Mouse (Mus musculus) stomach, embryonic 15.5 days (tissue): ENCODE results near the gene Msi2. TPM values are rescaled to one million over a fixed set of nuclear protein-coding genes. Genes with fewer than 3 reads are reported as not detected.

Source experiments
- ATAC-seq: fragments of 200-750 bp; cut with Nextera tagmentation; 2 replicates; pipeline ENCODE4 v1.8.0; 2017; ENCODE audit warnings: low read depth, moderate number of reproducible peaks, moderate TSS enrichment; ENCODE audit not compliant: insufficient read depth, low FRiP score
- H3K27ac ChIP-seq: fragments of 300-500 bp; sonication (generic); 2 replicates; pipeline ENCODE4 v1.5.1; 2015; ENCODE audit warnings: mild to moderate bottlenecking, inconsistent platforms
- H3K27me3 ChIP-seq: fragments of 300-500 bp; sonication (generic); replicated peaks from 2 replicates; pipeline ENCODE4 v1.6.1; 2015; ENCODE audit warnings: inconsistent platforms
- H3K36me3 ChIP-seq: fragments of 300-500 bp; sonication (generic); 2 replicates; pipeline ENCODE4 v1.6.1; 2015; ENCODE audit warnings: inconsistent platforms
- H3K4me1 ChIP-seq: fragments of 300-500 bp; sonication (generic); 2 replicates; pipeline ENCODE4 v1.6.1; 2015; ENCODE audit warnings: inconsistent platforms
- H3K4me2 ChIP-seq: fragments of 300-500 bp; sonication (generic); 2 replicates; pipeline ENCODE4 v1.6.1; 2015; ENCODE audit warnings: mild to moderate bottlenecking, inconsistent platforms
- H3K4me3 ChIP-seq: fragments of 300-500 bp; sonication (generic); replicated peaks from 2 replicates; pipeline ENCODE4 v1.5.1; 2015; ENCODE audit warnings: inconsistent platforms
- H3K9ac ChIP-seq: fragments of 300-500 bp; sonication (generic); 2 replicates; pipeline ENCODE4 v1.6.1; 2015; ENCODE audit warnings: inconsistent platforms
- H3K9me3 ChIP-seq: fragments of 300-500 bp; sonication (generic); 2 replicates; pipeline ENCODE4 v1.6.1; 2016; ENCODE audit warnings: inconsistent platforms
- WGBS: fragments of 180-500 bp; shearing (Covaris S2); methylation state at CpG from one replicate; pipeline ENCODE4 v1.1.7; 2015; 5-methylcytosine and 5-hydroxymethylcytosine counted together
- polyA plus RNA-seq: library from polyadenylated mRNA; unstranded; fragments of >200 nt; fragmentation: Nextera tagmentation; extraction: Ambion mirVana; gene quantifications from 2 replicates; pipeline ENCODE4 v1.2.1, GENCODE M21; 2015

Gene Msi2
- polyA plus RNA-seq, 1 experiment from 2014 or later, result 13.7 TPM

- H3K27me3 ChIP-seq, result no peaks in the 10 kb centered on the region
- no peaks in the 10 kb centered on the region for H3K9me3 ChIP-seq
- no peak overlapping the region for H3K27ac ChIP-seq
- 0 out of 2 replicates have a peak, but pooled peaks have one; percentile 23 for ATAC-seq
- 22% methylated on average over 11 of the region's 11 CpGs for WGBS
- H3K4me2 ChIP-seq, result no peak overlapping the region
- no peak overlapping the region for H3K4me3 ChIP-seq
- no peaks in the 10 kb centered on the region for H3K36me3 ChIP-seq
- H3K4me1 ChIP-seq, result peaks cover 15% of the 10 kb centered on the region
- no peak overlapping the region for H3K9ac ChIP-seq
Measured at GRCm38 (mm10) chr11:88330799-88331198, 387.5 kb downstream of the Msi2 start.

- Histone ChIP-seq H3K9ac (no peak overlapping the region), H3K9me3 (no peaks in the 10 kb centered on the region), H3K4me3 (no peak overlapping the region), H3K4me1 (peaks cover 15% of the 10 kb centered on the region), H3K4me2 (no peak overlapping the region), H3K27me3 (no peaks in the 10 kb centered on the region), H3K36me3 (no peaks in the 10 kb centered on the region), H3K27ac (no peak overlapping the region)
- no peak for ATAC-seq
- 68% methylated on average over 17 of the region's 17 CpGs for WGBS
Measured at GRCm38 (mm10) chr11:88328813-88329595, 389.3 kb downstream of the Msi2 start.

GRCm38 (mm10) chr11:88327016-88327415 lies 391.3 kb downstream of the Msi2 start:
- 15% methylated on average over 4 of the region's 4 CpGs for WGBS
- H3K27me3 ChIP-seq, result no peaks in the 10 kb centered on the region
- no peak overlapping the region for H3K27ac ChIP-seq
- peaks cover 10% of the 10 kb centered on the region for H3K4me1 ChIP-seq
- no peak overlapping the region for H3K9ac ChIP-seq
- no peaks in the 10 kb centered on the region for H3K9me3 ChIP-seq
- no peak overlapping the region for H3K4me2 ChIP-seq
- no peaks in the 10 kb centered on the region for H3K36me3 ChIP-seq
- ATAC-seq, result no peak
- H3K4me3 ChIP-seq, result no peak overlapping the region

DNA sequence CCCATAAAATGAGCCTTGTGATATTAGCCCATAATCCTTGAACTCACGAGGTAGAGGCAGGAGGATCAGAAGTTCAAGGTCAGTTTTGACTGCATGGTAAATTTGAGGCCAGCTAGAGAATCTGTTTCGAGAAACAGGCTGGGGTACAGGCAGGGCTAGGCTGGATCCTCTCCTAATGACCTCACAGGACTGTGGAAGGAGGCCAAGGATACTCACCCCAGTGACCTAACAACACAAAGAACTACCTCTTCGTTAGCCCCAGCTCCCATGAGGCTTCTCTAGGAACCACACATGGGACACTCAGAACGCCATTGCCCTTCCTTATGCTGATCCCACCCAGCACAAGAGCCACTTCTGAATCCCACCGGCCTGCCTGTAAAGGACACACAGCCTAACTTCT lies 399.5 kb downstream of the Msi2 start:
- Histone ChIP-seq H3K9ac (no peak overlapping the region), H3K27me3 (no peaks in the 10 kb centered on the region), H3K4me2 (no peak overlapping the region), H3K4me1 (no peaks in the 10 kb centered on the region), H3K27ac (no peak overlapping the region), H3K9me3 (no peaks in the 10 kb centered on the region), H3K4me3 (no peak overlapping the region), H3K36me3 (no peaks in the 10 kb centered on the region)
- no peak for ATAC-seq
- 77% methylated on average over 5 of the region's 5 CpGs for WGBS

DNA sequence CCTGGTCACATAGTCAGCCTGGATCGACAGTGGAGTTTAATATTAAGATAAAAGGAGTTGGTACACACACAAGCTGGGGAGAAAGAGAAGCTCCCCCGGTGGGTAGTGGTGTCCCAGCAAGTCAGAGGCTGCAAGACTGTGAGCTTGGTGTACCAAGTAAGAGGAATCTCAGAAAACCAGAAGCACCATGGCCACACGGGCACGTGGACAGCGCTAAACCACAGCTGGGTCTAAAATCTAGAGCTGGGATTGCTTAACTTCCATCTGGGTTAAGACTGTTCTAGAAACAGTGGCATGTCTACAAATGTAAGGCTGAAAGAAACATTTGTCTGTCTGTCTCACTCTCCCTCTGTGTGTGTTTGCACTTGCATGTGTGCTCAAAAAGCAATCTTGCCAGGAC lies 402.9 kb downstream of the Msi2 start:
- H3K27me3 ChIP-seq, result no peaks in the 10 kb centered on the region
- no peaks in the 10 kb centered on the region for H3K4me1 ChIP-seq
- ATAC-seq, result no peak
- 73% methylated on average over 5 of the region's 5 CpGs for WGBS
- no peak overlapping the region for H3K4me3 ChIP-seq
- H3K27ac ChIP-seq, result no peak overlapping the region
- no peaks in the 10 kb centered on the region for H3K9me3 ChIP-seq
- H3K9ac ChIP-seq, result no peak overlapping the region
- H3K36me3 ChIP-seq, result no peaks in the 10 kb centered on the region
- H3K4me2 ChIP-seq, result no peak overlapping the region

- ATAC-seq, result no peak; the same call in 1 of the 2 replicates
- Histone ChIP-seq H3K4me3 (no peak overlapping the region), H3K27me3 (no peaks in the 10 kb centered on the region), H3K36me3 (no peaks in the 10 kb centered on the region), H3K27ac (no peak overlapping the region), H3K4me1 (no peaks in the 10 kb centered on the region), H3K4me2 (no peak overlapping the region), H3K9ac (no peak overlapping the region), H3K9me3 (no peaks in the 10 kb centered on the region)
- 46% methylated on average over 6 of the region's 6 CpGs for WGBS
Measured at GRCm38 (mm10) chr11:88314471-88314870, 403.8 kb downstream of the Msi2 start.

DNA sequence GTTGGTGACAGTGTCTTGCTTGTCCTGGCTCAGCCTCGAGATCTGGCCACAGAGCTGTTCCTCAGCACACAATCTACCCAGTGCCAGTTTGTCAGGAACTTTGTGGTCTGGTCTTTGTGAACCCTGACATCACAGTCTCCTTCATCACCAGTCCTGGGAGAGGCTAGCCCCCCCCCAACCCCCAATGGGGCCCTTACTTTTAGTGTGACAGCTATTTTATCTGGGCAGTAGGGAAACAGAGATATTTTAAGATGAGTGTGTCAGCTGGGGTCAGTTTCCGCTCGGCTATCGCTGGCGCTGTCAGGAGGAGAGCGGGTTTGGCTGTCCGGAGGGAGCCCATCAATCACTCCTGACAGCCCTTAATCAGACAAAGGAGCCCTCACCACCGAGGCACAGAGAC lies 404.8 kb downstream of the Msi2 start:
- Histone ChIP-seq H3K4me1 (no peaks in the 10 kb centered on the region), H3K27me3 (no peaks in the 10 kb centered on the region), H3K4me2 (no peak overlapping the region), H3K27ac (no peak overlapping the region), H3K36me3 (no peaks in the 10 kb centered on the region), H3K9me3 (no peaks in the 10 kb centered on the region), H3K9ac (no peak overlapping the region), H3K4me3 (no peak overlapping the region)
- no peak for ATAC-seq
- WGBS, result 13% methylated on average over 8 of the region's 8 CpGs

DNA sequence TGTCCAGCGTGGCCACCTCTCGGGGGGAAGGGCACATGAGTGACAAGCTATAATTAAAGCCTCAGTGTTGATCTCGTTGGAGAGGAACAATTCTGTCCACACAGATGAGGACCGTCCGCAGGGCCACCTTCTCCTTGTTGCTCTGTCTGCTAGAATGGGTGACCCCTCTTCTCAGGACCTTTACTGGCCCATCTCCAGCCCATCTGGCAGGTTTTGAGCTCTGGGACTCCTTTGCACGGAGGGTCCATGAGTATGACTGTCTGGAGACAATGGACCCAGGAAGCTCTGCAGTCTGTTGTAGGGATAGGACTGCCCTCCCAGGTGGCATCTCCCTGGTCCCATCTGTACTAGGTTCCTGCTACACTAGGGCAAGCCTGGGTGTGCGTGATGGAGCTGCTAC lies 406.7 kb downstream of the Msi2 start:
- Histone ChIP-seq H3K27me3 (no peaks in the 10 kb centered on the region), H3K9ac (no peak overlapping the region), H3K36me3 (no peaks in the 10 kb centered on the region), H3K9me3 (no peaks in the 10 kb centered on the region), H3K4me2 (no peak overlapping the region), H3K27ac (no peak overlapping the region), H3K4me1 (no peaks in the 10 kb centered on the region), H3K4me3 (no peak overlapping the region)
- 74% methylated on average over 7 of the region's 7 CpGs for WGBS
- no peak for ATAC-seq

GRCm38 (mm10) chr11:88310773-88311172 lies 407.5 kb downstream of the Msi2 start:
- Histone ChIP-seq H3K4me3 (no peak overlapping the region), H3K27me3 (no peaks in the 10 kb centered on the region), H3K27ac (no peak overlapping the region), H3K9me3 (no peaks in the 10 kb centered on the region), H3K4me2 (no peak overlapping the region), H3K36me3 (no peaks in the 10 kb centered on the region), H3K9ac (no peak overlapping the region), H3K4me1 (no peaks in the 10 kb centered on the region)
- no peak for ATAC-seq
- 78% methylated on average over 6 of the region's 6 CpGs for WGBS

DNA sequence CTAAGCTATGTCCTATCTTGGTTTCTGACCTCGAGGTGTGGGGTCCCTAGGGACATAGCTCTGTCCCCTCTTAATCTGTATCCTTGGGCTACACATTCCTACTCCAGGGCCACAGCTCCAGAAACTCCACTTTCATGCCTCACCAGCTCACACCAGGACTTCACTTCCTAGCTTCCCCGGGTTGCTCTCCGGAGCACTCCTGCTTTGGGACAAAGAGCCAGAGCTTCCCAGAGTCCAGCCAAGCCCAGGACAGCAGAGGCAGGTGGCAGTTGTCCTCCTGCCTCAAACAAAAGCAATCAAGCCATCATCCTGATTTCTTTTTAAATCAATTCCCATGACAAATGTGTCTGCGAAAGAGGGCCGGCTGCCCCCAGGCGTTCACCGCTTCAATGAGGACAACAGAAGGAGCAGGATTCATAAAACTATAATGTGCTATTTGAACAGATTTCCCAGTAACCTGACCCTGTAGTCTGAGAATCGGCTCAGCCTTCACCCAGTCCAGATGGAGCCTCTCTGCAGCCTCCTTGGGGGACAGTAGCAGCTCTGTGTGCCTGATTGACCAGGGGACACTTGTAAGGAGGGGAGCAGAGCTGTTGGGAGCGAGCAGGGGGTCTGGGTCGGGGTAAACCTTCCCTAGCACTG lies 409.1 kb downstream of the Msi2 start:
- Histone ChIP-seq H3K27me3 (no peaks in the 10 kb centered on the region), H3K9ac (no peak overlapping the region), H3K4me3 (no peak overlapping the region), H3K36me3 (no peaks in the 10 kb centered on the region), H3K4me1 (no peaks in the 10 kb centered on the region), H3K9me3 (no peaks in the 10 kb centered on the region), H3K27ac (no peak overlapping the region), H3K4me2 (no peak overlapping the region)
- WGBS, result 65% methylated on average over 10 of the region's 10 CpGs
- no peak for ATAC-seq

DNA sequence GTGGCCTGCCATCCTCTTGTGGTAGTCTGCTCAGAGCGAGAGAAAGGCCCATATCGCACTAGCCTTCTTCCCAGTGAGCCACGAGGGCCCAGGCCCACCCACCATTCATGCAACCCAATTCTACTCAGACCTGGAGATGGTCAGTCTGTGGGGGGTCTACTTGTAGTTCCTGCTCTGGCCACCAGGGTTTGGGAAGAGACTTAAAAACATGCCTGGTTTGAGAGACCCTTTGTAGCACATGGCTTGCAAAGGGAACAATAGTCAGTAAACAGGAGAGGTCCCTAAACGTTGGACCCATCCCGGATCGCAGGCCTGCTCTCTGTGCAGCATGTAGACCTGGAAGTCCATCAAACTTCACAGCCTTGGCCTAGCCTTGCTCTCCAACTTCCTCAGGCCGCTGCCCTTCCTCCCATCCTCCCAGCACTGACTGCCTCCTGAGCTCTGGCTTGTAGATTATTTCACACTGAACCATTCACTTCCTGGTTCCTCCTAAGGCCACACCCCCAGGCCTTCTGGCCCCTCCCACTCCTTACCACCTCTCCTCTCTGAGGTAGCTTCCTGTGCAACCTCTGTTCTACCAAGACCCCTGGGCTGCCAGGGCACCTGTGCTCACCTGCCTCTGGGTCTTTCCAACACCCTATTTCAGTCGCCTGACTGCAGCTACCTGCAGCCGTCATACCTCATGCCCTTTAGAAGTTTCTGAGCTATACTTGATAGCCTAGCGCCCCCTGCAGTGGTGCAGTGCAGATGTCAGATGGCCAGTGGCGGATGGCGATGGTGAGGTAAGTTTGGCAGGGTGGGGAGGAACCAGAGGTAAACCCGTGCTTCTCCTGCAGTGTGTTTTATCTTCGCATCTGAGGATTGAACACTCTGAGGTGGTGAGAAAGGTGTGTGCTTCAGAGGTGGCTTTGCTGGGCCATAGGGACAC lies 410.4 kb downstream of the Msi2 start:
- Histone ChIP-seq H3K27ac (no peak overlapping the region), H3K9ac (no peak overlapping the region), H3K4me2 (no peak overlapping the region), H3K36me3 (no peaks in the 10 kb centered on the region), H3K9me3 (no peaks in the 10 kb centered on the region), H3K4me1 (no peaks in the 10 kb centered on the region), H3K27me3 (no peaks in the 10 kb centered on the region), H3K4me3 (no peak overlapping the region)
- 77% methylated on average over 14 of the region's 14 CpGs for whole genome bisulfite sequencing
- no peak for ATAC-seq

DNA sequence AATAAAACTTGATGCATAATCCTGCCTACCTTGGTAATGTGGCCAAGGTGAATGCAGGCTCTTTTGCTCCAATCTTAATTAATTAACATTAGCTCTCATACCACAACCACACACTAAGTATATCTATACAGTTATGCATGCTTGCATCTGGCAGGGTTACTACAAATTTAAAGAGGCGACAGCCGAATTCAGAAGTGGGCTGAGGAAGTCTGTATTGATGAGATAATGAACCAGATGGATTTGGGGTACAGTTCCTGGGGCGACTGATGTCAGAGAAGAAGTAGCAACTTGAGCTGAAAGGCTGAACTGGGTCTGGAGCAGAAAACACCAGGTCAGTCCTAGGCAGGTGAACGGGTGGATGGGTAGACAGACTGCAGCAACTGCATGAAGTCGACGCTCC lies 412.6 kb downstream of the Msi2 start:
- no peak overlapping the region for H3K27ac ChIP-seq
- H3K4me2 ChIP-seq, result no peak overlapping the region
- 84% methylated on average over 6 of the region's 6 CpGs for WGBS
- H3K27me3 ChIP-seq, result no peaks in the 10 kb centered on the region
- no peaks in the 10 kb centered on the region for H3K36me3 ChIP-seq
- no peak for ATAC-seq
- no peak overlapping the region for H3K9ac ChIP-seq
- no peak overlapping the region for H3K4me3 ChIP-seq
- no peaks in the 10 kb centered on the region for H3K9me3 ChIP-seq
- H3K4me1 ChIP-seq, result no peaks in the 10 kb centered on the region
